Mouse (Mus musculus): ENCODE results near the gene Tmc6.

Tmc6 gene

GRCm38 (mm10) chr11:117759267-117759666, 22.7 kb downstream of the Tmc6 start:
- DNase-seq (ENCODE audit: low read depth, low spot score): no peak

DNA sequence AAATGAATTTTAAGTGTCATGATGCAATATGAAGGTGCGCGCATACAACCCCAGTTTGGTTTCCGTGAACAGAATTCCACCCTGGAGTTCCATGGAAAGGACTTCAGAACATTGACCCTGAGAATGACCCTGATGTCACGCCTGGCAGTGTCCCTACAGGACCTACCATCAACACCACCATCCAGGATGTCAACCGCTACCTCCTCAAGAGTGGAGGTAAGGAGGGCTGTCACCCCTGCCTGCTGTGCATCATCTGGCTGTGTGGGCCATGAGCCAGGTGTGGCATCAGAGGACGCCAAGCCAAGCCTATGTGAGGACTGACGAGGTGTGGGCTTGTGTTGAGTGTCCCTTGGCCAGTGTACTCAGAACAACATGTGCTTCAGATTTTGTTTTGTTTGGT, 26.1 kb downstream of the Tmc6 start:
- DNase-seq (ENCODE audit: low read depth, low spot score): no peak

DNA sequence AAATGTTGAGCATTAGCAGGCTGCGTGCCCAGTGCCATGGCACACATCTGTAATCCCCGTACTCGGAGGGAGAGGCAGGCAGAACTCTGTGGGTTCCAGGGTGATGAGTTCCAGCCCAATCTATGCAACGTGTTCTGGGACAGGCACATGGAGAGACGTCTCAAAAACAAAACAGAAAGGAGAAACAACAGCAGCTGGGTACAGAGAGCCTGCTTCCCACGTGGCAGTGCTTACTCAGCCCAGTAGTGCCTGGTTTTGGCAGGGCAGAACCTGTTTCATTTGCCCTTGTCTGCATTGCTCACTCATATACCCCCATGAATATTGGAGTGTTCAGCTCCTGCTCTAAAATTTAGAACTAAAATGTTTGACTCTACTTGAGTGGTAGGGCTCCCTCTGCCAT, 30.5 kb downstream of the Tmc6 start:
- DNase-seq (ENCODE audit: low read depth, low spot score): no peak

DNA sequence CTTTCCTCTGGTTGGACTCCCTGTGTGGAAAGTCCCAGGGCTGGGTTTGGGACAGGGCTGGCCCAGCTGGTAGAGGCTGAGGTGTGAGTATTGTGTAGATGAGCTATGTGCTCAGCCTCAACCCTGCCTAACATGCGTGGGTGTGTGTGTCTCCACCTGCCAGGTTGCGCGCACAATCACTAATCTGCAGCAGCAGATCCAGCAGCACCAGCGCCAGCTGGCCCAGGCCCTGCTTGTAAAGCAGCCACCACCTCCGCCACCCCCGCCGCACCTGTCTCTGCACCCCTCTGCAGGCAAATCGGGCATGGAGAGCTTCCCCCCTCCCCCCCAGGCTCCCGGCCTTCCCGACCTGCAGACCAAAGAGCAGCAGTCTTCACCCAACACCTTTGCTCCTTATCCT, 32.6 kb downstream of the Tmc6 start:
- DNase-seq (ENCODE audit: low read depth, low spot score): no peak

DNA sequence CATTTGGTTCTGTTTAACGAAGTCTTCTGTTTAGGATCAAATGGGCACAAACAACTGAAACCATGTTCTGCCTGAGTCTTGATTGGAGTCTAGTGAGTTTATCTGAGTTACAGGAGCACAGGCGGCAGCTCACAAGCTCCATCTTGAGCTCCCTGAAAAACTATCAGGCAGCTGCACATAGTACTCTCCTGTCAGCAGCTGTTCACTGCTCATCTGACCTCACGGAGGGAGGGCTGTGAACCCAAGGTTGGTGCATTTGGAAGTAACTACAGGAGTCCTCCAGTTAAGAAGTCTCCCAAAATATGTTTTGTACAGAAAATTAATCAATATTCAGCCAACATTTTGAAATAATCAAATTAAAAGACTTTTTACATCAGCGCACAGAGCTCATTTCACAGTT, 33.4 kb downstream of the Tmc6 start:
- DNase-seq (ENCODE audit: low read depth, low spot score): no peak

DNA sequence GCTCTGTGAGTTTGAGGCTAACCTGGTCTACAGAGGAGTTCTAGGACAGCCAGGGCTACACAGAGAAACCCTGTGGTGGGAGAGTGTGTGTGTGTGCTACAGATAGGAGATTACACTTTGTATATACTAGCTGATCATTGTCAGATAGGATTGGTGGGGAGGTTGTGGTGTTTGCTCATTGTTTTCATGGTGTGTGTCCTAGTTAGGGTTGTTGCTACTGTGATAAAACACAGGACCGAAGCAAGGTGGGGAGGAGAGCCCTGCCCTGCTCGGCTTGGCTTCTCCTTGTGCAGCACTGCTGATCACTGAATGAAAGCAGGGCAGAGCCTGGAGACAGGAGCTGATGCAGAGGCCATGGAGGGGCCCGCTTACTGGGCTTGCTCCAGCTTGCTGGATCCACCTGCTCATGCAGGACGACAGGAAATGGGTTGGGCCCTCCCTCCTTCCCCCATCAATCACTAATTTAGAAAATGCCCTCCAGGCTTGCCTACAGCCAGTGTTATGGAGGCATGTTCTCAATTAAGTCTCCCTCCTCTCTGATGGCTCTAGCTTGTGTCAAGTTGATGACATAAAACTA, 38.5 kb downstream of the Tmc6 start:
- no peak for DNase-seq (ENCODE audit: low read depth, low spot score)

DNA sequence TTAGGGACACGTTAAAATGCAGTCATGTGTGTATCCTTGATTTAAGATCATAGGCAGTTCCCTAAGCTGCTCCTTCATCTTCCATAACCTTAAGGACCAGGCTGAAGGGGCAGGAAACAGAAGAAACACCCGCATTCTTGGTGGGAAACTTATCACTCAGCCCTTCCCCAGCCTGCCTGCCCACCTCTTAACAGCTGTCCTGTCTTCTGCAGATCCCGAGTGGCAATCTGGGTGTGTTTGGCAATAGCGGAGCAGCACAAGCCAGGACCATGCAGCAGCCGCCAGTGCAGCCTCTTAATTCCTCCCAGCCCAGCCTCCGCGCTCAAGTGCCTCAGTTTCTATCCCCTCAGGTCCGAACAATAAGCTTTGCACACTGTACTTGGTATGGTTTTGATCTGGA, 39.3 kb downstream of the Tmc6 start:
- DNase-seq (ENCODE audit: low read depth, low spot score): no peak

DNA sequence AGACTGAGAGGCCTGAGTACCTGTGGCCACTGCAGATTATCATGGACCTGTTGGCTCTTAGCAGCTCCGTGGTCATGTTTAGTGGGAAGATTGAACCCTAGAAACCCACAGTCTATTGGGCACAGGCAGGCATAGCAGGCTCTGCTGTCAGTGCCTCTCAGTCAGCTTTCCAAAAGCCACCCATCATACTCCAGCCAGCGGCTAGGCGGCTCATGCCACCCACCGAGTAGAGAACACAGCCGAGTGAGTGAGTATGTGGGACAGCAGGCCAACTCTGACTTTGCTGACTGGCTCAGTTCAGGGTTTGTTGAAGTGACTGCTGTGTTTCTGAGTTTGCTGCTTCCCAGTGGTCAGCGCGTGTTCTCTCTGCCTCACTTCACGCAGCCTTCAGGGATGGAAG, 39.8 kb downstream of the Tmc6 start:
- no peak for DNase-seq (ENCODE audit: low read depth, low spot score)

- DNase-seq (ENCODE audit: low read depth, low spot score): no peak
These were observed 40.9 kb downstream of the Tmc6 start for GRCm38 (mm10) chr11:117741128-117741527.

GRCm38 (mm10) chr11:117738123-117738522, 43.9 kb downstream of the Tmc6 start:
- DNase-seq (ENCODE audit: low read depth, low spot score): no peak

DNA sequence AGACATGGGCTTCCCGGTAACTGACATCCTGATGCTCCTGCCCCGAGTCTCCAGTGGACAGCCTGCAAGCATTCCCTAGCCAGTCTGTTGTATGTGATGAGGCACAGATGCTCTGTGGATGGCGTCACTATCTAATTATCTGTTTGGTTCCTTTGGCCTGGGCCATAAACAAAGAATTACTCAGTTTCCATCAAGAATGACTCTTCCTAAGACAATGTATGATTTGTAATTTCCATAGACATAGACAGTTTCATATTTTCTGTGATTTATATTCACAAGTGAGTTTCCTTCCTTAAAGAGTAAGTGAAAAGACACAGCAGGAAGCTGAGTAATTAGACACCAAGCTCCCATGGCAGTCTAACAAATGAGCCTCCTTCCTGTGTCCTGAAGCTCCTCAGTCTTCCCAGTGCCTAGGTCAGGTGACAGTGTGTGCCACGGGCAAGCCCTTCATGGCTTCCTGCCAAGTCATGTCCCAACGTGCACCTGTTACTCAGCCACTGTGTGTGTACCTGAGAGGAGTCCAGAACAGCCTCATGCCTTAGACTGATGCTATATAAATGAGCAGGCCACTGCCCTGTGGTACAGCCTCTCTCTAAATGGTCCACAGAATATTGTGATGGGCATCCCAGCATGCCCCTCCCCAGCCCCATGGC, 45.8 kb downstream of the Tmc6 start:
- peak; percentile 16 for DNase-seq (ENCODE audit: low read depth, low spot score)

DNA sequence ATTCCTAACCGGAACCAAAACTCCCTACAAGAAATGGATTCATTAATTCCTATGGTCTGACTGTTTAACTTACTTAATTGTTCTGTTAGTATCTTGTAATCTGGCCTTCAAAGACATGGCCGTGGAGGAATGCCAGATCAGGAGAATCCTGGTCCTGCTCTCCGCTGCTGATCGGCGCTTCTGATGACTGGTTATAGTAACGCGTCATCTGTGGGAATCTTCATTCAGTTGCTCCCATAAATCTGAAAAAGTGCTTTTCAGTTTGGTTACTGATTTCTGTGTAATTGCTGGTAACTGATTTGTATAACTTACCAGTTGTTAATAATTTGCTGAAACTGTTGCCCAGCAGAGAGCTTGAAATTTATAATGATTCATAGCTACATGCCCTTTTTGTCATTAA, 50.5 kb downstream of the Tmc6 start:
- no peak for DNase-seq (ENCODE audit: low read depth, low spot score)

GRCm38 (mm10) chr11:117730490-117730838, 51.5 kb downstream of the Tmc6 start:
- DNase-seq (ENCODE audit: low read depth, low spot score): no peak

GRCm38 (mm10) chr11:117729798-117730489, 52.1 kb downstream of the Tmc6 start:
- no peak for DNase-seq (ENCODE audit: low read depth, low spot score)

DNA sequence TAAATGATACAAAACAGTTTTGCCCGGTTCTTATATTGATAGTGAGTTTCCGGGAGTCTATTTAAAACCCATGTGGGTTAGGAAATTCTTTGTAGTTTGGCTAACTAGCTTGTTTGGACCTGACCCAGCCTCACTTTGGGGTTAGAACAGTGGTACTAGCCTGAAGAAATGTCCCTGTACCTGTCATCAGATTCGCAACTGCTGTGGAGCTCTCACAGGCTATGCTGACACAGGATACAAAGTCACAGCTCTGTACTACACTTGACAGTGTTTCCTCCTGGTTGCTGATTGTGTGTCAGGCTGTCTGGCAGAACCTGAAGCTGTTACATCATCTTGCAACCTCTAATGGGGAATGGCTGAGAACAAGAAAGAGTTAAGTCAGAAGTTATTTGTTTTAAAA, 52.7 kb downstream of the Tmc6 start:
- DNase-seq (ENCODE audit: low read depth, low spot score): no peak

GRCm38 (mm10) chr11:117728841-117729240, 53.2 kb downstream of the Tmc6 start:
- DNase-seq (ENCODE audit: low read depth, low spot score): no peak

- no peak for DNase-seq (ENCODE audit: low read depth, low spot score)
These were observed 53.8 kb downstream of the Tmc6 start for GRCm38 (mm10) chr11:117728245-117728644.

DNA sequence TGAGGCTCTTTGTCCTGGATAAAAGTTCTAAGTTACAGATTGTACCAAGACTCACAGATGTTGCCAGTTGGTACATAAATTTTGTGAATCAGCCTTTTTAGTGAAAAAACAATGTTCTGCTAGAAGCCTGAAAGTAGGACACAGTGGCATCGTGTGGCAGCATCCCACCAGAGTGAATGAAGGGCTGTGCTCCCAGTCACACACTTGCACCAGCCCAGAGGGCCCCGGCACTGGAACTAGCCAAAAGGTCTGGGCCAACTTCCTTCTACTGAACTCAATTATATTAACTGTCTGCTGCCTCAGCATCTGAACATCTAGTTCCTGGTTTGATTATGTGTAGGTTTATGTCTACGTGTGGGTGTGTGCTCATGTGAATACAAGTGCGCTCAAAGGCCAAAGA, 55.0 kb downstream of the Tmc6 start:
- no peak for DNase-seq (ENCODE audit: low read depth, low spot score)

DNA sequence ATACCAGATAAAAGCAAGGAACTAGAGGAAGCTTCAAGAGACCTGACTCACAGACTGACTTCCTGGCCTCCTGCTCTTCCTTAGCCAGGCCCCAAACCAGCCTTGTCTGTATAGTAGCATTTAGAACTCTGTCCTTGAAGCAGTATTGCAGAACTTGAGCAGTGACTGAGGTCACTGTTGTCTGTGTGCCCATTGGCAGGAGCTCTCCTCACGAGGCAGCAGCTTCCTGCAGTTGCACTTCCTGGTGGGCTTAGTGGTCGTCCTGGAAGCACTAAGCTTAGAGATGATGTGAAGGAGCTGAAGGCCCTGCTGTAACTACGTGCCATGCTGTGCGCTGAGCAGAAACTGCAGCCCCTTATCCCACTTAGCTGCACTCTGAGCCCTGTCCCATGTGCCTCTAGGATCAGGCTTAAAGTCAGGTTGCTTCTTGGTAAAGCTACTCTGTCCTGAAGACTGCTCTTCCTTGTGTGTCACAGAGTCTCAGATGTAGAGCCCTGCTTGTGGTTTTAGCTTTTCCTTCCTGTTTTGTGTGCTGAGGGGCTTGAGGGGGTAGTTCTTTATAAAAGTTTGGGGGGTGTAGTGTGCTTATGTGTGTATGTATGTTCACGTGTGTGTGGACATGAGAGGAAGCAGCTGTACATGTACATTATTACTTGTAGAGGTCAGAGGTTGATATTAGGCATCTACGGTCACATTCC, 57.2 kb downstream of the Tmc6 start:
- DNase-seq (ENCODE audit: low read depth, low spot score): no peak

DNA sequence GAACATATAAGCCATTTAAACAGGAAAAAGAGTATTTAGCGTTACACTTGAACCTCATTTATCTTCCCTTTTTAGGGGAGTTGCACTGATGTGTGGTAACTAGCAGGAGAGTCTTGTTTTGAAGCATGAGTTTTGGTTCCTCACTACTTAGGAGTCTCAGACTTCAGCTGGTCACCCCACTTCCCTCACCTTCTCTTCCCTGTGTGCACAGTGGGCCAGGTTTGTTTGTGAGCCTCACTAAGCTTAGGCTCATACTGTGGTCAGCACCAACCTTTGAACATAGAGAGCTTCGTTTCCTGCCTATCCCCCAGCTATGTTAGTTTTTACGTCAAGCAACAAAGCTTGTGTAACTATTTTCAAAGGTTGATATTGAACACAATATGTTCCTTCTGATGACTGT, 63.2 kb downstream of the Tmc6 start:
- no peak for DNase-seq (ENCODE audit: low read depth, low spot score)

Measured in R1 (cell line).